Mouse (Mus musculus) bone marrow macrophage, adult 2 months (primary cell): ENCODE measurements around the gene Anp32a.

Source experiments
- CTCF ChIP-seq: IDR thresholded peaks from 2 replicates; pipeline ENCODE4 v1.5.1; 2012; ENCODE audit warnings: low read depth, mild to moderate bottlenecking, low read length, moderate library complexity
- POLR2A ChIP-seq: IDR thresholded peaks from 2 replicates; pipeline ENCODE4 v1.6.1; 2012; ENCODE audit warnings: mild to moderate bottlenecking, low read depth, low read length, borderline replicate concordance

DNA sequence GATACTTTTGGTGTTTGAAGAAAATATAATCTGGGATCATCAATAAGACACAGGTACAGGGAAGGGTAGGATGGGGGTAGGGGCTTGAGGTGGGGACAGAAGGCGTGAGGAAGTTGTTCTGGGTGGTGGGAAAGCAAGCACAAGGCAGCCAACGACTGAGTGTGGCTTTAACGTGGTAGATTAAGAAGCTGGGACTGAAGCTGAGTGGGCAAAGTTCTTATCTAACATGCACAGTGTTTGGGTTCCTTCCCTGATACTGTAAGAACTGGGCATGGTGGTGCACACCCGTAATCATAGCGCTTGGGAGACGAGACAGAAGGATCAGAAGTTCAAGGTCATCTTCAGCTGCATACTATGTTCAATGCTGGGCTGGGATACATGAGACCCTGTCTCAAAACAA is 44.0 kb downstream of the Anp32a start:
- no peak for TF ChIP-seq CTCF
- no peak for TF ChIP-seq POLR2A
